Mouse (Mus musculus) olfactory bulb, adult 2 months (tissue): ENCODE data around the gene Zfp984.

Experiments
- CTCF ChIP-seq: fragments of 200-500 bp; IDR thresholded peaks from 2 replicates; pipeline ENCODE4 v1.5.1; 2012; ENCODE audit warnings: low read depth, mild to moderate bottlenecking, low read length, moderate library complexity; ENCODE audit not compliant: insufficient read depth
- POLR2A ChIP-seq: fragments of 200-500 bp; IDR thresholded peaks from 2 replicates; pipeline ENCODE4 v1.6.1; 2012; ENCODE audit warnings: mild to moderate bottlenecking, low read depth, low read length, moderate library complexity; ENCODE audit not compliant: insufficient read depth

DNA sequence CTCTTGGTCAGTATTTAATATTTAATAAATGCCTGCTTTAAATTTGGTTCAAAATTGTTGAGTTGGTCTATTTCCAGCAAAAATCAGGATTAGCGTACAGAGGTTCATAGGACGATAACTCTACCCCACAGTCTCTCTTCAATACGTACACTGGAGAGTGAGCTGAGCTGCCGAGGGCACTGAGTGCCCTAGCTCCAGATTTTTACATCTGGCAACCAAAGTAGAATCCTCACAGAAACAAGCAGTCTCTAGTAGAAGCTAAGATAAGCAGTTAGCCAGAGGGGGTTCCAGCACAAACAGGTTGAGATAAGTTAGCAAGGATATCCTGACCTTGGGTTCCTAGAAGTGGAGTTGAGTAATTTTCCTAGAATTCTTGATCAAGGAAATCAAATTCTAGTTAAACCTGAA lies 39.0 kb upstream of the Zfp984 start:
- TF ChIP-seq POLR2A (no peak), CTCF (no peak)
